Mouse (Mus musculus) forebrain, embryonic 14.5 days (tissue): ENCODE data around the gene Ltbp4. TPM values are rescaled to one million over a fixed set of nuclear protein-coding genes. Genes with fewer than 3 reads are reported as not detected.

Experiments
- ATAC-seq: fragments of 200-750 bp; cut with Nextera tagmentation; 2 replicates; pipeline ENCODE4 v1.8.0; 2017; ENCODE audit warnings: mild to moderate bottlenecking, moderate library complexity
- DNase-seq: peaks from one replicate; pipeline ENCODE4 v3.0.0-alpha.2; 2015; ENCODE audit warnings: low spot score
- H3K27ac ChIP-seq: fragments of 300-500 bp; sonication (generic); 2 replicates; pipeline ENCODE4 v1.5.1; 2014; ENCODE audit warnings: low read depth, mild to moderate bottlenecking, control low read depth, low read length, moderate library complexity
- H3K27me3 ChIP-seq: fragments of 300-500 bp; sonication (generic); replicated peaks from 2 replicates; pipeline ENCODE4 v1.6.1; 2014; ENCODE audit warnings: low read length, control low read depth, mixed read lengths; ENCODE audit not compliant: control insufficient read depth, insufficient read depth
- H3K36me3 ChIP-seq: fragments of 300-500 bp; sonication (generic); 2 replicates; pipeline ENCODE4 v1.6.1; 2014; ENCODE audit warnings: low read length, control low read depth; ENCODE audit not compliant: control insufficient read depth, insufficient read depth
- H3K4me1 ChIP-seq: fragments of 300-500 bp; sonication (generic); 2 replicates; pipeline ENCODE4 v1.6.1; 2014; ENCODE audit warnings: antibody characterized with exemption, low read length, control low read depth; ENCODE audit not compliant: control insufficient read depth, insufficient read depth
- H3K4me2 ChIP-seq: fragments of 300-500 bp; sonication (generic); 2 replicates; pipeline ENCODE4 v1.6.1; 2014; ENCODE audit warnings: mild to moderate bottlenecking, control low read depth, low read length
- H3K4me3 ChIP-seq: fragments of 300-500 bp; sonication (generic); 2 replicates; pipeline ENCODE4 v1.5.1; 2014; ENCODE audit warnings: low read depth, low read length, control low read depth
- H3K9ac ChIP-seq: fragments of 300-500 bp; sonication (generic); 2 replicates; pipeline ENCODE4 v1.6.1; 2014; ENCODE audit warnings: mild to moderate bottlenecking, low read length, control low read depth, moderate library complexity
- H3K9me3 ChIP-seq: fragments of 300-500 bp; sonication (generic); replicated peaks from 2 replicates; pipeline ENCODE4 v1.6.1; 2016; ENCODE audit warnings: low read length, control low read depth, mixed read lengths; ENCODE audit not compliant: control insufficient read depth
- WGBS: fragments of 180-500 bp; shearing (Covaris S2); extraction: QIAGEN DNeasy Blood & Tissue Kit; methylation state at CpG from one replicate; pipeline ENCODE4 v1.1.7; 2014; 5-methylcytosine and 5-hydroxymethylcytosine counted together
- polyA plus RNA-seq: library from polyadenylated mRNA; unstranded; fragments of >200 nt; fragmentation: Nextera tagmentation; extraction: Ambion mirVana; gene quantifications from 2 replicates; pipeline ENCODE4 v1.2.1, GENCODE M21; 2014

Gene Ltbp4
- polyA plus RNA-seq, 1 experiment from 2014 or later: 8.0 TPM

DNA sequence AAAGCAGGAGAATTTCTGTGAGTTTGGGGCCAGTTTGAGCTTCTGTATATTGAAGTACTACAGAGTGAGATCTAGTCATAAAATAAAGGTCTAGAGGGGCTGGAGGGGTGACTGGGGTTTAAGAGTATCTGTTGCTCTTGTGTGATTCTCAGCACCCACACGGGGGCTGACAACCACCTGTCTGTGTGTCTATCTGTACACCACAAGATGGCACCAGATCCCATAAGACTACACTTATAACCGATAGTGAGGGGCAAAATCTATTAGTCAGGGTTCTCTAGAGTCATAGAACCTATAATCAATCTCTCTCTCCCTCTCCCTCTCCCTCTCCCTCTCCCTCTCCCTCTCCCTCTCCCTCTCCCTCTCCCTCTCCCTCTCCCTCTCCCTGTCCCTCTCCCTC, 46.9 kb downstream of the Ltbp4 start:
- no peak overlapping the region for H3K9ac ChIP-seq
- H3K4me1 ChIP-seq: no peaks in the 10 kb centered on the region
- H3K9me3 ChIP-seq: no peaks in the 10 kb centered on the region
- no peaks in the 10 kb centered on the region for H3K36me3 ChIP-seq
- WGBS: 75% methylated on average over 2 of the region's 2 CpGs
- no peak for DNase-seq
- no peak overlapping the region for H3K4me3 ChIP-seq
- no peaks in the 10 kb centered on the region for H3K27me3 ChIP-seq
- no peak for ATAC-seq
- H3K4me2 ChIP-seq: no peak overlapping the region
- no peak overlapping the region for H3K27ac ChIP-seq

DNA sequence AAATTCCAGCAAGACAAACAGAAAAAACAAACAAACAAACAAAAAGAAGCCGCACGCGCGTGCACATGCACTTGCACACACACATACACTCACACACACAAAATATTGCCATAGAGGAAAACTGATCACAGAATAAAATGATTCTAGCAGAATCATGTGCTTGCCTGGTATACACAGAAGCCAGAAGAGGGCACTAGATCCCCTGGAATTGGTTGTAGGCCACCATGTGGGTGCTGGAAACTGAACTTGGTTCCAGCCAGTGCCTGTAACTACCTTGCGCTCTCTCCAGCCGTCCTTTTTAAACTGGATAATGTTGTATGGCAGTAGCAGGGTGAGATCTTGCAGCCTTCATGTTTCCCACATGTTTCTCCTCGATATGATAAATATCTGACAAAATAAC, 48.8 kb downstream of the Ltbp4 start:
- 87% methylated on average over 7 of the region's 7 CpGs for WGBS
- no peak for ATAC-seq

DNA sequence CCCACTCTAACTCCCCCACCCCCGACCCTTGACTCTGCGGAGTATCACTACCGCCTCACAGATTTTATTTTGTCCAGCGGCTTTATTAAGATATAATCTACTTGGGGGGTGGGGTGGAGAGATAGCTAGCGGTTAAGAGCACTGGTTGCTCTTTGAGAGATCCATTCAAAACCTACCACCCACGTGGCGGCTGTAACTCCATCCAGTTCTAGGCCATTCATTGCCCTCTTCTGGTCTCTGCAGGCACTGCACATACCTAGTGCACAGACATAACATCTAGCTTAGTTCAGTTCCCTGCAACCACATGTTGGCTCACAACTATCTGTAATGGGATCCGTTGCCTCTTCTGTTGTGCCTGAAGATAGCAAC, 51.8 kb downstream of the Ltbp4 start:
- peaks cover 18% of the 10 kb centered on the region for H3K36me3 ChIP-seq
- no peak overlapping the region for H3K9ac ChIP-seq
- ATAC-seq: peak; percentile 85
- 5% methylated on average over 8 of the region's 8 CpGs for WGBS
- no peaks in the 10 kb centered on the region for H3K27me3 ChIP-seq
- H3K4me1 ChIP-seq: no peaks in the 10 kb centered on the region
- 0 out of 2 replicates have a peak overlapping the region, but pooled peaks have one; percentile 28 for H3K4me2 ChIP-seq
- DNase-seq: peak; percentile 84
- H3K4me3 ChIP-seq: no peak overlapping the region
- H3K9me3 ChIP-seq: no peaks in the 10 kb centered on the region
- H3K27ac ChIP-seq: no peak overlapping the region

More for the DNA sequence above, 48.8 kb downstream of the Ltbp4 start:
- Histone ChIP-seq H3K27me3 (no peaks in the 10 kb centered on the region), H3K4me1 (no peaks in the 10 kb centered on the region), H3K4me3 (no peak overlapping the region), H3K9me3 (no peaks in the 10 kb centered on the region), H3K27ac (no peak overlapping the region), H3K9ac (no peak overlapping the region), H3K36me3 (no peaks in the 10 kb centered on the region), H3K4me2 (no peak overlapping the region)
- DNase-seq: no peak

DNA sequence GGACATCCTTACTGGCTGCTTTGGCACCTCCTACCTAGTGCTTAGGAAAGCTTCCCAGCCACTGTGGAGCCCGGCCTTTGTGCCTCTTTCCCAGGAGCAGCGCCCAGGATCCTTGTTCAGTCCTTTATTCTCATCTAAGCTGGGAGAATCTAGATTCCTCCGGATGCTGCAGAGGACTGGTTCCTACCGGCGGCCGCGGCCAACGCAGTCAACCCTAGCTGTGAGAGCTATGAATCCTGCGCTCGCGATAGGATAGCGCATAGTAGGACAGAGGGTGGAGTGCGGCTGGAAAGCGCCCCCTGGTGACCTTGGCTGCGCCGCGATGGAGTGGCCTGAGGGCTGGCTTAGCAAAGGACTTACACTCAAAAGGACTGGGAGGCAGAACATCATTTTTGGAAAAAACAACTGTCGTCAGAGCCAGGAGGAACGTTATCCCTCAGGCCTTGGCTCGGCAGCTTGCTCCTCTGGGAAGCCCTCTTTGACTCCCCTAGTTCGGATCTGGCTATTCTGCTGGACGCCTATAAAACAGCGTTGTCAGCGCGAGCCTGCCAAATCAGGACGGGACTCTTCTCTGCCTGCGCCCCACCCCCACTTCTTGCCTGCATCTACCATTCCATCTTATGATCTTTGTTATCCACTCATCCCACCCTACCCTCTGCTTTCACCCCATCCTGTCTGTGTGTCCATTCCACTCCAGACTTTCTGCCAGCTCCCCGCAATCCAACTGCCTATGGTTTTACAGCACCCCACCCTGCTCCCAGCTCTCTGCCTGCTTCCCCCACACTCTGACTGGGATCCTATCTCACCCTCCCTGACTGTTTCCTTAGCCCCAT, 52.4 kb downstream of the Ltbp4 start:
- H3K9me3 ChIP-seq: no peaks in the 10 kb centered on the region
- no peak overlapping the region for H3K27ac ChIP-seq
- no peak for DNase-seq
- ATAC-seq: peak; percentile 56
- H3K27me3 ChIP-seq: no peaks in the 10 kb centered on the region
- under 1% methylated on average over 28 of the region's 28 CpGs for WGBS
- H3K9ac ChIP-seq: no peak overlapping the region; the same call in 1 of the 2 replicates
- peak overlapping the region; percentile 28; the same call in 1 of the 2 replicates for H3K4me2 ChIP-seq
- peaks cover 23% of the 10 kb centered on the region for H3K36me3 ChIP-seq
- H3K4me1 ChIP-seq: no peaks in the 10 kb centered on the region
- H3K4me3 ChIP-seq: no peak overlapping the region

DNA sequence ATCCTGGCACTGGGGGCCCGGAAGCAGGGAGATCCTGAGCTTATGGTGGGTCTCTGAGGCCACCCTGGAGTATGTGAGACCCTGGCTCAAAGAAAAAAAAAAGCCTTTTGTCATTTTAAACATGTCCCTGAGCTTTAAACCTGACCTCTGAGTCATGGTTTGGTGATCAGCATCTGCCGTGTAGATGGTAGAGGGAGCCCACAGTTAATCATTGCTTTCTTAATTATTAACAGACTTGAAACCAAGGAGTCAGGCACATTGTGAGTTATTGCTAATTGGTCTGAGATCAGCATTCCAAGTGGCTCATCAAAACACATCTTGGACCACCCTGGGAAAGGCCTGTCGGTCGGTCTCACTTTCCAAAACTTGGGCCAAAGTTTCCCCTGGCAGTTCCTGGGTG, 55.3 kb downstream of the Ltbp4 start:
- no peaks in the 10 kb centered on the region for H3K9me3 ChIP-seq
- no peak overlapping the region for H3K27ac ChIP-seq
- WGBS: 62% methylated on average over 4 of the region's 4 CpGs
- H3K9ac ChIP-seq: no peak overlapping the region
- no peak for DNase-seq
- ATAC-seq: no peak
- peaks cover 52% of the 10 kb centered on the region for H3K36me3 ChIP-seq
- no peak overlapping the region for H3K4me3 ChIP-seq
- H3K4me1 ChIP-seq: no peaks in the 10 kb centered on the region
- H3K27me3 ChIP-seq: no peaks in the 10 kb centered on the region
- H3K4me2 ChIP-seq: no peak overlapping the region

DNA sequence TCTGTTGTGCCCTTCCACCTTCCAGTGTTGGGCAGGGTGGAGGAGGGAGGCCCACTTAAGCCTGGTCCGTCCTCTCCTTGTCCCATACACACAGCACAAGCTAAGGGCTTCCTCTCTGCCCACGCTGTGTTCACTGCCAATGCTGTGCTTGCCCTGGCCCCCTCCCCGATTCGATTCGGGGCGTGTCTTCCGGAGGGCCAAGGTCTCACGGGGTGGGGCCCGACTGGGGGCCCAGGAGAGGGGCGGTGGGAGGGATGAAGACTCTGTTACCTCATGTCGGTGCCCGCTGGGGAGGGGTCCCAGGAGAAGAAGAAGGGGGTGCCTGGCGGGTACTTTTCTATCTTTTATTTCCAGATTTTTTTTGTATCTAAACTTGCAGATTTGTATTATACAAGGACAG, 55.8 kb downstream of the Ltbp4 start:
- Histone ChIP-seq H3K9ac (no peak overlapping the region), H3K4me1 (no peaks in the 10 kb centered on the region), H3K27ac (no peak overlapping the region), H3K36me3 (peaks cover 57% of the 10 kb centered on the region), H3K4me2 (no peak overlapping the region), H3K4me3 (no peak overlapping the region), H3K9me3 (no peaks in the 10 kb centered on the region), H3K27me3 (no peaks in the 10 kb centered on the region)
- 79% methylated on average over 13 of the region's 13 CpGs for WGBS
- DNase-seq (no peak), ATAC-seq (no peak)

DNA sequence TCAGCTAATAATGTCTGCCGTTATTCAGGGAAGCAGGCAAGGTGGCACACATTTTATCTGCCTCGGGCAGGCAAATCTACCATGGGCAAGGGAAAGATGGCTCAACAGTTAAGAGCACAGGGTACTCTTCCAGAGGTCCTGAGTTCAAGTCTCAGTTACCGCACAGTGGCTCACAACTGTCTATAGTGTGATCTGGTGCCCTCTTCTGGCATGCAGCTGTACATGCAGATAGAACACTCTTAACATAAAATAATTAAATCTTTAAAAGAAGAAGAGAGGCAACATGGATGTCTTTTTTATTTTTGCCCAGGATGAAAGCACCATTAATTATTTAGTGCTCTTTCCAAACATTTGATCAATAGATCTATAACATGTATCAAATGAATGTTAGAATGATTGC, 60.3 kb downstream of the Ltbp4 start:
- Histone ChIP-seq H3K4me2 (no peak overlapping the region), H3K36me3 (peaks cover 94% of the 10 kb centered on the region), H3K9ac (no peak overlapping the region), H3K9me3 (no peaks in the 10 kb centered on the region), H3K4me1 (no peaks in the 10 kb centered on the region), H3K27me3 (no peaks in the 10 kb centered on the region), H3K27ac (no peak overlapping the region), H3K4me3 (no peak overlapping the region)
- no peak for DNase-seq
- ATAC-seq: no peak
- whole genome bisulfite sequencing: 90% methylated on average over 3 of the region's 3 CpGs

DNA sequence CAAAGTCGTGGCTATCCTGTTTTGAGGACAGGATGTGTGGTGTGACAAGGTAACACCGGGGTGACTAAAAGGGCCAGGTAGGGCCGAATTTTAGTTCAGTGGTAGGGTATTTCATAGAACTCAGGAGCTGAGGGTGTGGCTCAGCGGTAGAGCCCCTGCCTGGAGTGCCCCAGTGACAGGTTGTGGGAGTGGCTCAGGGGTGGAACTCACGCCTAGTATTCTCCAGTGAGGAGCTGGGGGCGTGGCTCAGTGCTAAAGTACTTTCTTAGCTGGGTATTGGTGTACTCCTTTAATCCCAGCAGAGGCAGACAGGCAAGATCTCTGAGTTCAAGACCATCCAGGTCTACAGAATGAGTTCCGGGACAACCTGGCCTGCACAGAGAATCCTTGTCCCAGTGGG, 61.5 kb downstream of the Ltbp4 start:
- Histone ChIP-seq H3K27me3 (no peaks in the 10 kb centered on the region), H3K27ac (no peak overlapping the region), H3K9me3 (no peaks in the 10 kb centered on the region), H3K36me3 (peaks cover 94% of the 10 kb centered on the region), H3K9ac (no peak overlapping the region), H3K4me2 (no peak overlapping the region), H3K4me3 (no peak overlapping the region), H3K4me1 (no peaks in the 10 kb centered on the region)
- 67% methylated on average over 7 of the region's 7 CpGs for WGBS
- DNase-seq (no peak), ATAC-seq (no peak)

DNA sequence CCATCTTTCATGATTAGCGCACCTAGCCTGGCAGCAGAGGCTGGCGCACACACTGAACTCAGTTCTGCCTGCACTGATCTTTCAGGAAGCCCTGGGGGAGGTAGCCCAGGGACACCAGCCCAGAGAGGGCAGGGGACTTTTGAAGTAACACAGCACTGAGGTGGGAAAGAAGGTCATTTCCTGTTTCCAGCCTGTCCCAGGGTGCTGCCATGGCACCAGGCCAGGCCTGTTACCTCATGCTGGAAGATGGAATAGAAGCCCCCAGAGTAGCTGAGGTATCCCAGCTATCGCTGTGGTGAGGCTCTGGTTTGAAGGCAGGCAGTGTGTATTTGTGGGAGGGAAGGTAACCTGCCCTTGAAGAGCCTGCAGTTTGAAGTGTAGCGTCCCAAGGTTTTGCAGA, 62.6 kb downstream of the Ltbp4 start:
- Histone ChIP-seq H3K4me3 (no peak overlapping the region), H3K27me3 (no peaks in the 10 kb centered on the region), H3K4me2 (no peak overlapping the region), H3K9ac (no peak overlapping the region), H3K36me3 (peaks cover 94% of the 10 kb centered on the region), H3K27ac (no peak overlapping the region), H3K9me3 (no peaks in the 10 kb centered on the region), H3K4me1 (no peaks in the 10 kb centered on the region)
- DNase-seq (no peak), ATAC-seq (no peak)
- WGBS: 91% methylated on average over 4 of the region's 4 CpGs
